Mouse (Mus musculus) adrenal gland, adult 18-20 months (tissue): ENCODE results near the gene Ncmap. TPM values are rescaled to one million over a fixed set of nuclear protein-coding genes. Genes with fewer than 3 reads are reported as not detected.

Source experiments
- DNase-seq, 2 experiments: peaks; one replicate each; pipeline ENCODE4 v3.0.0; 2021 to 2022; ENCODE audit warnings: low spot score in 2 of 2
- microRNA-seq, 2 experiments: library from miRNA; unstranded; fragments of <30 nt; microRNA quantifications; one replicate each; pipeline ENCODE4 v1.2.0; 2021; ENCODE audit warnings: borderline number of aligned reads in 2 of 2
- total RNA-seq, 2 experiments: library from RNA; stranded (reverse); gene quantifications; 1 replicate in 1 of 2; 2 replicates in 1 of 2; pipeline ENCODE4 v1.2.3; 2021

Ncmap gene
- total RNA-seq, 2 experiments from 2014 or later: 0.26 TPM; not detected in 1

- DNase-seq: no peak
Measured at GRCm38 (mm10) chr4:135353794-135354450, 44.1 kb downstream of the Ncmap start.

- DNase-seq: peak; percentile 99
Measured at GRCm38 (mm10) chr4:135353066-135353793, 44.8 kb downstream of the Ncmap start, which contains the start of gene Srrm1. Gene Srrm1, minus strand, starts transcription at chr4:135353321.

GRCm38 (mm10) chr4:135352326-135353065 is 45.5 kb downstream of the Ncmap start:
- no peak for DNase-seq

GRCm38 (mm10) chr4:135337376-135337942 is 60.6 kb downstream of the Ncmap start:
- DNase-seq: no peak

GRCm38 (mm10) chr4:135336023-135336357 is 62.0 kb downstream of the Ncmap start:
- DNase-seq: no peak

GRCm38 (mm10) chr4:135335327-135336022 is 62.6 kb downstream of the Ncmap start:
- no peak for DNase-seq

GRCm38 (mm10) chr4:135326469-135326868 is 71.6 kb downstream of the Ncmap start:
- DNase-seq: no peak

GRCm38 (mm10) chr4:135326046-135326445 is 72.0 kb downstream of the Ncmap start:
- DNase-seq: no peak

GRCm38 (mm10) chr4:135323021-135323420 is 75.0 kb downstream of the Ncmap start:
- no peak for DNase-seq

Small RNA genes within 50 kb of the gene (microRNA-seq; reads per million reads assigned to microRNA genes)
- 240 to 305 reads per million in 2 experiments for gene Mir700

Other genes with a start within 250 kb of the Ncmap start
- 100 to 1,000 TPM in 1 of 2 experiments, 10 to 100 TPM in 1; 74.4 to 136 TPM for gene Clic4, start 125.4 kb downstream of the Ncmap start, total RNA-seq
- gene Srrm1, start 44.9 kb downstream of the Ncmap start, total RNA-seq: 100 to 1,000 TPM in 1 of 2 experiments, 10 to 100 TPM in 1; 99.3 to 114 TPM
- 10 to 100 TPM; 14.2 to 15.3 TPM for gene Rcan3, start 35.6 kb upstream of the Ncmap start, total RNA-seq
- gene Stpg1, start 96.6 kb upstream of the Ncmap start, total RNA-seq: under 1 TPM; 0.29 to 0.89 TPM
- 10 to 100 TPM; 11.9 to 15.2 TPM for gene Nipal3, start 96.8 kb upstream of the Ncmap start, total RNA-seq
- not detected for gene Grhl3, start 175.4 kb upstream of the Ncmap start, total RNA-seq